Mouse (Mus musculus) WW6 (cell line): ENCODE data around the gene Atp5b.
"Not testable (repeated sequence)": the region's sequence is repeated elsewhere in the genome, so short reads cannot be mapped to it uniquely, and the experiment has no call there.

Experiments used
- DNase-seq: peaks from one replicate; pipeline ENCODE4 v3.0.0-alpha.2; 2013; ENCODE audit warnings: low read depth, low spot score

Atp5b gene

DNA sequence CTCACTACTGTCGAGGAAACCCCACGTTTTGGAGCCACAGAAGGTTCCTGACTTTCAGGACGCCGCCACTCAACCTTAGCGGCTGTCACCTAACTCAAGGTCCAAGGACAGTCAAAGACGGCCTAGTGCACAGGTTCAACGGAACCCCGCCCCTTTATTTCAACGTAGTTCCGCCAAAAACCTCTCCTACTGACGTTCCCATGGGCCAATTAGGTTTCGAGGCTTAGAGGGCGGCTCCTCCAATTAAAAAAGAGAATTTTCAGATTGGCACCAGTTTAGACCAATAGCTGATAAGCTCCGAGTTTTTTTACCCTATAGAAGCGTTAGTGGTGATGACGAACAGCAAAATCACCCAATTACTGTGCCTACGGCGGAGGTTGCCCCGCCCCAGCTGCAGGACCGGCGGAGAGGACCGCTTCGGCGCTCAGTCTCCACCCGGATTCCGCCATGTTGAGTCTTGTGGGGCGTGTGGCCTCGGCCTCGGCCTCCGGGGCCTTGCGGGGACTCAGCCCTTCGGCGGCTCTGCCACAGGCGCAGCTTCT, at the start of gene Atp5b:
Gene Atp5b (plus strand): TSS at position 394 of the 542 bp plus-strand sequence.
- peak; percentile 95 for DNase-seq

DNA sequence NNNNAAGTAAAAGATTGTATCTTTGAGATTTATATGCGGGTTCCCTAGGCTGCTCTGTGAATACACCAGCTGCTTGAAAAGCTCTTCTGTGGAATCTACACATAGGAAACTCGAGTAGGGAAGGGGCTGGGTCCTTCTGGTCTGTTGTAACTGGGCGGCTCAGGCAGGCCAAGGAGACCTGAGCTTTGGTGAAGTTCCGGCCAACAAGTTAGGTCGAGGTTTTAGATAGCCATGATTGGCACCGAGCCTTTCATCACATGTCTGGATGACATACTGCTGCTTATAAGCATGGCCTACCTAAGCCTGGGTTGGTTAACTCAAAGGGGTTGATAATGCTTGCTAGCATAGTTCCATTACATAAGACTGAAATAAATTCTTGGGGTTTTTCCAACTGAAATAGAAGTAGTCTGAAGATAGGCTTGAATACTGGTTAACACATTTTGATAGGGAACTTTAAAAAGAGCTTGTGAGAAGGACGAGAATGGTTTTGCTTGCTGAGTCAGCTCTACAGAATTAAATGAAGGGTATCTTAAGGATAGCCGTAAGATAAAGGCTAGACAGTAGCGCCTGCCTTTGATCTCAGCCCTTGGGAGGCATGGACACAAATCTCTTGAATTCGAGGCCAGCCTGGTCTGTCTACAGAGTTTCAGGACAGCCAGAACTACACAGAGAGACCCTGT, 46.2 kb upstream of the Atp5b start:
- no peak for DNase-seq

DNA sequence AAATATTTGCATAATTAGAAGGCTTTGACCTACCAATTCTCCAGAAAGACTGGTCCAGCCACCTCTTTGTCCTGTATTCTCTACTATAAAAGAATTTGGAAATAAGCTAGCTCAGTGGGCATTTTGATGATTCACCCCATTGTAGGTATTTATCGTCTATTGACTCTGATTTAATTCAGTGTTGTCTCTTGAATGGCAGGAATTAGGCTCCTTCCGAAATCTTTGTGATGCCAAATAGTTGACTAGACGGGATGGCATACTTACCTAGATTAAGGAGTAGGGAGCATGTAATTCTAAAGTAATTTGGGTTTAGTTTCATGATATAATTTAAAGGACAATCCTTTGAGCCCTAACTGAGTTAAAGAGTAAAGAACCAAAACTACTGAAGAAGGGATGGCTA, 45.2 kb upstream of the Atp5b start:
- no peak for DNase-seq

DNA sequence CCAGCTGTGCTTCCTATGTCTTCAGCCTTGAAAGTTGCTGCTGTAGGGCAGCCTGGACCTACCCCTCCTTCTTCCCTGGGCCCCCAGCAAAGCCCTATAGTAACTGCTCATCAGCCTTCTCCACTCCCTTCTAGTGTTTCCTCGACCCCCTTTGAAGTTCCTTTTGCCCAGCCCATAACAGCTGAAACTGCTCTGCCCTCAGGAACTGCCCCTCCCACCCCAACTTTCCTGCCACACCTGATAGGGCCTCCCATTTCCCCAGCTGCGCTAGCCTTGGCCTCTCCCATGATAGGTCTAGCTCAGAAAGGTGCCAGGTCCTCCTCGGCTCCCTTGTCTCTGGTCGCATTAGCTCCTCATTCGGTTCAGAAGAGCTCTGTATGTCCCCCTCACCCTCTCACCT, 43.9 kb upstream of the Atp5b start:
- DNase-seq, result no peak

DNA sequence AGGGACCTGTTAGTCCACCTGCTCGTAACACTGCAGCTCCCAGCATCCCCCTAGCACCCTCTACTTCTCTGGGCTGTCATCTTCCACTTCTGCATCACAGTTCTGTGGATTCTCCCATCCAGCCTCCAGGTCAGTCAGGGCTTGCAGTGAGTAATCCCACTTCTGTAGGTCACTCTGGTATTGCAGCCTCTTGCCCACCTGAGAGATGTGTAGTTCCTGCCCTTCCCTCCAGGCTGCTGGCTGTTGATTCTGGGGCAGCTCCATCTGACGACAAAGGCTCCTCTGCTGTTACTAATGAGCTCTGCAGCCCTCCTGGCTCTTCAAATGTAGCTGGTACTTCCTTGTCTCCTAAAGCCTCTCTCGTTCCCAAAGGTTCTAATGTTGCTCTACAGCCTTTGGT, 43.2 kb upstream of the Atp5b start:
- no peak for DNase-seq

DNA sequence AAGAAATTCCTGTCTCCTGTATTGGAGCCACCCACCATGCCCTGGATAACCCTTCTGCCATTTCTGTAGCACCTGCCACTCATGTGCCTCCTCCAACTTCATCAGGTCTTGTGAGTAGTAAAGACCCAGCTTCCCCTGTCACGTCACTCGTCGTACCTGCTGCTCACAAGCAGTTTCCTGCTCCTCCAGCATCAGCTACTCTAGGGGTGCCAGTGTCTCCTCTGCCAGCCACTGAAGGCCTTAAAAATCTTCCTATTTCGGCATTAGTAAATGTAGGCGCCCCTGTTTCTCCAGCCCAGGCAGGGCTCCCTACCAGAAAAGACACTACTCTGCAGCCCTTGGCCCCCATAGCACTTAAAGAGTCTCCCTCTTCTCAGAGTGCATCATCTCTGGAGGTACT, 42.8 kb upstream of the Atp5b start:
- DNase-seq, result no peak

DNA sequence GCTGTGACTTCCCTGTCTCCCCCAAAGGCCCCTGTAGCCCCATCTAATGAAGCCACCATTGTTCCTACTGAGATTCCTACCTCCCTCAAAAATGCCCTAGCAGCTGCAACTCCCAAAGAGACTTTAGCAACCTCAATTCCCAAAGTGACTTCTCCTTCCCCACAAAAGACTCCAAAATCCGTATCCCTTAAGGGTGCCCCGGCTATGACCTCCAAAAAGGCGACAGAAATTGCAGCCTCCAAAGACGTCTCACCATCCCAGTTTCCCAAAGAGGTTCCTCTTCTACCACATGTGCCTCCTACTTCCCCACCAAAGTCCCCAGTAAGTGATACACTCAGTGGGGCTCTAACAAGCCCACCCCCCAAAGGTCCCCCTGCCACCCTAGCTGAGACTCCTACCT, 41.4 kb upstream of the Atp5b start:
- no peak for DNase-seq

DNA sequence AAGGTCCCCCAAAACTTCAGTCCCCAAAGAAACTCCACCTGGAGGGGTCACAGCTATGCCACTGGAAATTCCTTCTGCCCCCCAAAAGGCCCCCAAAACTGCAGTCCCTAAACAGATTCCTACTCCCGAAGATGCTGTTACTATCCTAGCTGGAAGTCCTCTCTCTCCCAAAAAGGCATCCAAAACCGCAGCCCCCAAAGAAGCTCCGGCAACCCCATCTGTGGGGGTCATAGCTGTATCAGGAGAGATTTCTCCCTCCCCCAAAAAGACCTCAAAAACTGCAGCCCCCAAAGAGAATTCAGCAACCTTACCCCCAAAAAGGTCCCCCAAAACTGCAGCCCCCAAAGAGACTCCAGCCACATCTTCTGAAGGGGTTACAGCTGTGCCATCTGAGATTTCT, 40.6 kb upstream of the Atp5b start:
- no peak for DNase-seq

DNA sequence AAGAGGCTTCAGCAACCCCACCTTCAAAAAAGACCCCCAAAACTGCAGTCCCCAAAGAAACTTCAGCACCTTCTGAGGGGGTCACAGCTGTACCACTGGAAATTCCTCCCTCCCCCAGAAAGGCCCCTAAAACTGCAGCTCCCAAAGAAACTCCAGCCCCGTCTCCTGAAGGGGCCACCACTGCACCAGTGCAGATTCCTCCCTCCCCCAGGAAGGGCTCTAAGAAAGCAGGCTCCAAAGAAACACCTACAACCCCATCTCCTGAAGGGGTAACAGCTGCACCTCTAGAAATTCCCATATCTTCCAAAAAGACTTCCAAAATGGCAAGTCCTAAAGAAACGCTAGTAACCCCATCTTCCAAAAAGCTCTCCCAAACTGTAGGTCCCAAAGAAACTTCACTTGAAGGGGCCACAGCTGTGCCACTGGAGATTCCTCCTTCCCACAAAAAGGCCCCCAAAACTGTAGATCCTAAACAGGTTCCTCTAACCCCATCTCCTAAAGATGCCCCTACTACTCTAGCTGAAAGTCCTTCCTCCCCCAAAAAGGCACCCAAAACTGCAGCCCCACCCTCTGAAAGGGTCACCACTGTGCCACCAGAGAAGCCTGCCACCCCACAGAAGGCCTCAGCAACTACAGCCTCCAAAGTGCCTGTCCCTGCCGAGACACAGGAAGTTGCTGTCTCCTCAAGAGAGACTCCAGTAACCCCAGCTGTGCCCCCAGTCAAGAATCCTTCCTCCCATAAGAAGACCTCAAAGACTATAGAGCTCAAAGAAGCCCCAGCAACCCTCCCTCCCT, 39.8 kb upstream of the Atp5b start:
- no peak for DNase-seq

DNA sequence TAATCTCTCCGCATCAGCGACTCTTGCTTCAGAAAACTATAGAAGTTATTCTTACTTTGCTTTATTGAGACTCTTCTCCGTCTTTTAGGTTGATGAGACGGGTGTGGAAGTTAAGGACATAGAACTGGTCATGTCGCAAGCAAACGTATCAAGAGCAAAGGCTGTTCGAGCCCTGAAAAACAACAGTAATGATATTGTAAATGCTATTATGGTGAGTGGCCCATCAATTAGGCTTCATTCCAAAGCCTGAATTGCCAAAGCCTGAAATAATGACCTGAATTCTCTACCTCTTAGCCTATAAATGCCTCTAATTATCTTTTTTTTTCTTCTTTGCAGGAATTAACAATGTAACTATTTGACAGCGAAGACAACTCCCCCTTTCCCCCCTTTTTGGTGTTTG, 34.9 kb upstream of the Atp5b start:
- no peak for DNase-seq

DNA sequence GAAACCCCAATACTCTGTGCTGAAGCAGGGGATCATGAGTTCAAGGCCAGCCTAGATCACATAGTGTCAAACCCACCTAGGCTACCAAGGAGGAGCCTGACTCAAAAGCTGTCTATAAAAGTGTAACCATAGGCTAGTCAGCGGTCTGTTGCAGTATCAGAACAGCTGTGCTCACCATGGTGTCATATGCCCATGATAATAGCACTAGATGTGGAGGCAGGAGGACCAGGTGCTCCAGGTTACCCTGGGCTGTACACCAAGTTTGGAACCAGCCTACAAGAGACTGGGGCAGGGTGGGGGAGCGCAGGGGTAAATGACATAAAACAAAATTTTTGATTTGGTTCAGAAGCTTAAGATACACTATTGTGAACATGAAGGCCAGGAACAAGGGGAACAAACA, 33.3 kb upstream of the Atp5b start:
- no peak for DNase-seq

DNA sequence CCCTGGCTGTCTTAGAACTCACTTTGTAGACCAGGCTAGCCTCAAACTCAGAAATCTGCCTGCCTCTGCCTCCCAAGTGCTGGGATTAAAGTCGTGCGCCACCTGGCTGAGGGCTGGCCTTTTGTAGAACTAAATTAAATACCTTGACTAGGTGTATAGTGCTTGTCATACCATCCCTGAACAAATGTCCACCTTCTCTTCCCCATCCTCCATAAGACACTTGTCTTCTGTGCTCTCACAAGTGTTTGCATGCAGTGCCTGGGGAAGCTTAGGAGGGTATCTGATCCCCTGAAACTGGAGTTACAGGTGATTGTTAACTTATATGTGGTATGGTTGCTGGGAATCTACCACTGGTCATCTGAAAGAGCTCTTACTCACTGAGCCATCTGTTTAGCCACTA, 32.7 kb upstream of the Atp5b start:
- no peak for DNase-seq

DNA sequence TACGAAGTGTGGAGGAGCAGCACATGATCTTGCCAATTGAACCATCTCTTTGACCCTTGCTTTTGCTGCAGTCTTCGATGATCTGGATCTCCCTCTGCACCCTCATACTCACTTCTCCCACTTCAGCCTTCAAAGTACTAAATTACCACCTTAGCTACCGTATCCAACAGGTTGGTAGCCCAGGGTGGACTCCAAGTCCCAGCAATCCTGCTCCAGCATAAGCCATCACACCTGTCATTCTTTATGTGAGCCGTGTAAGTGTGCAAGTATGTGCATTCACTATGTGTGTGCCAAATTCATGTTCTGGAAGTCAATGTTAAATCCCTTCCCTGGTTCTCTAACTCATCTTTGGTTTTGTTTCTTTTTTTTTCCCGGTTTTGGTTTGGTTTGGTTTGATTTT, 31.5 kb upstream of the Atp5b start:
- no peak for DNase-seq

DNA sequence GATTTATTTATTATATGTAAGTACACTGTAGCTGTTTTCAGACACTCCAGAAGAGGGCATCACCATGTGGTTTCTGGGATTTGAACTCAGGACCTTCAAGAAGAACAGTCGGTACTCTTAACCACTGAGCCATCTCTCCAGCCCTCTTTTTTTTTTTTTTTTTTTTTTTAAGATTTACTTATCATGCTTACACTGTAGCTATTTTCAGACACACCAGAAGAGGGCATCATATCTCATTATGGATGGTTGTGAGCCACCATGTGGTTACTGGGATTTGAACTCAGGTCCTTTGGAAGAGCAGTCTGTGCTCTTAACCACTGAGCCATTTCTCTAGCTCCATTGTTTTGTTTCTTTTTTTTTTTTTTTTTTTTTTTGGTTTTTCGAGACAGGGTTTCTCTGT, 30.9 kb upstream of the Atp5b start:
- DNase-seq, result not testable (repeated sequence)

DNA sequence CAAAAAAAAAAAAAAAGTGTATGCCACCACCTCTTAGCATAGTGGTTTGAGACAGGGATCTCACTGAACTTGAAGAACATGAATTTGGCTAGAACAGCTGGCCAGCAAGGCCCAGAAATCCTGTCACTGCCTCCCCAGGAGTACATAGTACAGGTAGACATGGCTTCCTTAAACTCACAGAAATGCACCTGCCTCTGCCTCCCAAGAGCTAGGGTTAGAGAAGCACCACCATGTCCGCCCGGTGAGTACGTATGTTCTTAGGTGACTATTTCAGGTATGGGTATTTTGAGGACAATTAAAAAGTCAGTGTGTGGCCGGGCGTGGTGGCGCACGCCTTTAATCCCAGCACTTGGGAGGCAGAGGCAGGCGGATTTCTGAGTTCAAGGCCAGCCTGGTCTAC, 30.1 kb upstream of the Atp5b start:
- no peak for DNase-seq

DNA sequence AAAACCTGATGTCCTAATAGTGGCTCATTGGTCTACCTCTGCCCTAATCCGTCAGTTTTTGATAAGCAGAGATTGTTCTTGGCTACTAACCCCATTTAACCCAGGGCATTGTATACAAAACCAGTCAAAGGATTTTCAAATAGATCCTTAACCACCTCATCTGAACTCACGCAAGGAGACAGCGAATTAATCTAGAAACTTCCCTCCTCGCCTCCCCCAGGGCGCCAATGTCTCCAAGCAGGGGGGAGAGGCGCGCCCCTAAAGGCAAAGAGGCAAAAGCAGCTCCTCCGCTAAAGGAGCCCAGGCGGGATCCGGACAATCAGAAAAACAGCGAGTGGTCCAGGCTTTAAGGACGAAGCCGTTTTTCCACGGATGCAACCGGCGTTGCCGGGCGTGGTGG, 24.9 kb upstream of the Atp5b start:
- DNase-seq, result no peak

DNA sequence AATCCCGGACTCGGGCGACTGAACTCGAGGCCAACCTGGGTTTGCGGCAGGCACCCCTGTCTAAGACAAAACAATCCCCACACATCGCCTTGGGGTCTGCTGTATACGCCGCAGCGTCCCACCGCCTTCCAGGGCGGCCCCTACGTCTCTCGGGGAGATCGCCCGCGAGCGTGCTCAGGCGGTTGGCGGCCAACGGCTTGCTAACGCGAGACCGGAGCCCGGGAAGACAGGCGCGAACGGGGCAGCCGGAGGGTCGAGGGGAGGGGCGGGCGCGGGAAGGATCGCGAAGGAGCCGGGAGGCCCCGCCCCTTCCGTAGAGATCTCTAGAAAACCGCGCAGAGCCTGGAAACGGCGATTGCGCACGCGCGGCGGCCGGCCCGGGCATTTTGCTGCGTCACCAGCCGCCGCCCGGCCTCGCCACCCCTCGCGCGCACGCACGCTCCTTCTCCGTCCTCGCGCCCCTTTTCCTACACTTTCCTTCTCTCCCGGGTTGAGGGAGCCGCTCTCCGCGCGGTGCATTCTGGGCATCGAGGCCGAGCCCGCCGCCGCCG, 24.4 kb upstream of the Atp5b start, which contains the start of gene Ptges3:
Gene Ptges3 (plus strand): TSS at position 354 of the 551 bp plus-strand sequence.
- peak; percentile 94 for DNase-seq

DNA sequence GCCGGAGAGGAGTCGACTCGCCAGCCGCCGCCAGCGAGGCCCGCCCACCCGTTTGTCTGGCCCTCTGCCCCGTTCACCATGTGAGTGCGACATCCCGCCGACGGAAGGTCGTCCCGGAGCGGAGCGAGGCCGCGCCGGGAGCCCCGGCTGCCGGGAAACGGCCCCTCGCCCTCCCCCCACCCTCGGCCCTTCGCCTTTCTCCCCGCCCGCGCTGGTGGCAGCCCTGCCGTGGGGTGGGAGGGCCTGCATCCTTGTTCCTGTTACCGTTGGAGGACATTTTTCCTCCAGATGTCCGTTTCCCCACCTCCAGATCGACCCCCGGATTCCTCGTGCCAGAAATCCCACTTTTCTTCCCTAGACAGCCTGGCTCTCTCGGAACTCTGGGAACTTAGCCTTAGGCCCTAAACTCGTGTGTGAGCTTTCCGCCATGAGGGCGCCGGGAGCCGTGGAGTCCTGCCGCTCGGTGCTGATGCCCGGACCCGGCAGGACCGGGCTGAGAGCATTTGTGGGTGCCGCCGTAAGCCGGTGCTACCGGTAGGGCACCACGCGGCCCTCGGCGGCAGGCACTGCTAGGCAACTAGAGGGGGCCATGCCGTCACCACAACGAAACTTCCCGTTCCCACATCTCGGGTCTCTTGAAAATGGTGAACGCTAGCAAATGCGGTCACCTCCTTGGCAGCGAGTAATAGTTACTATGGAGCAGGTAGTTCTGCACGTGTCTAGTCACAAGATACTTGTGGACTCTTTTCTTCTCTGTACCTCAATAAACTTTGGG, 23.7 kb upstream of the Atp5b start:
- DNase-seq, result no peak

DNA sequence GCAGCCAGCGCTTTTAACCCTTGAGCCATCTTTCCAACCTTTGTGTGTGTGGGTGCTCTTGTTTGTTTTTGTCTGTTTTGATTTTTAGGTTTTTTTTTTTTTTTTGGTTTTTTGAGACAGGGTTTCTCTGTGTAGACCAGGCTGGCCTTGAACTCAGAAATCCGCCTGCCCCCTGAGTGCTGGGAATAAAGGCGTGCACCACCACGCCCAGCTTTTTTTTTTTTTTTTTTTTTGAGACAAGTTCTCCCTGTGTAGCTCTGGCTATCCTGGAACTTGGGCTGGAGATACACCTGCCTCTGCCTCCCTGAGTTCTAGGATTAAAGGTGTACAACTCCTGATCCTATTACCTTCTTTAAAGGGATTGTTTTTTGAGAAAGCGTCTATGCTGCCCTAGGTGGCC, 22.0 kb upstream of the Atp5b start:
- no peak for DNase-seq

DNA sequence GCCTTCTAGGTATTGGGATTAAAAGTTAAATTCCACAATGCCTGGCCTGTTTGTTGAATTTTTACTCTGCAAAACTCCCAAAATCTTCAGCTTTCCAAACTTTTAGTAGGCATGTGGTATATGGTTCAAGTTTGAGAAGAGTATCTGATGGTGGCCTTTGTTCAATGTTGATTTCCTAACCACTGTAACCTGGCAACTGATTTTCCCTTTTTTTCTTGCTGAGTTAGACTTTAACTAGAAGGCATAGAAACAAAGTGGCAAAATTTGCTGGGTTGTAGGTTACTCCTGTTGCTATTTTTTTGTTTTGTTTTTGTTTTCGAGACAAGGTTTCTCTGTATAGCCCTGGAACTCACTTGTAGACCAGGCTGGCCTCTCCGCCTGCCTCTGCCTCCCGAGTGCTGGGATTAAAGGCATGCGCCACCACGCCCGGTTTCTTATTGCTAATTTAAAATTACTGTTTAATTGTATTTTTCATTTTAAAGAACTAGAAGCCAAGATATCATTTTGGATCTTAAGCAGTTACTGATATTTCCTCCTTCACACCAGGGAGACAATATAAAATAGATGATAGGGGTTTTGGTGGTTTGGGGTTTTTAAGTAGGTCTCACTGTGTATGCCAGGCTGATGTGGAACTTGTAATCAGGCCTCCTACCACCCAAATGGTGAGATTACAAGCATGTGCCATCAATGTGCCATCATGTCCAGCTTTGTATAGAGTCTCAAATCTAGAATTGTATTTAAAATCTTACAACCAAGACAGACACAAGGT, 20.7 kb upstream of the Atp5b start:
- no peak for DNase-seq

DNA sequence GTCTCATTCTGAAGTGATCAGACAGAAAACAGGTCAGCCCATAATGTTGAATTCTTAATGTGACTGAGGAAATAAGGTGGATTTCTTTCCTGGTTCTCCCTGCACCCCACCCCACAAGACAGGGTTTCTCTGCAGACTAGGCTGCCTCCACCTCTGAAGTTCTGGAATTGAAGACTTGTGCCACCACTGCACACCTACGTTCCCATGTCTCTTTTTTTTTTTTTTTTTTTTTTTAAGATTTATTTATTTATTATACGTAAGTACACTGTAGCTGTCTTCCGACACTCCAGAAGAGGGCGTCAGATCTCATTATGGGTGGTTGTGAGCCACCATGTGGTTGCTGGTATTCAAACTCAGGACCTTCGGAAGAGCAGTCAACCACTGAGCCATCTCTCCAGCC, 17.0 kb upstream of the Atp5b start:
- no peak for DNase-seq
